Mouse (Mus musculus): ENCODE data around the gene Tas2r126. TPM values are rescaled to one million over a fixed set of nuclear protein-coding genes. Genes with fewer than 3 reads are reported as not detected.

The Tas2r126 gene
- polyA plus RNA-seq, 1 experiment: not detected

GRCm38 (mm10) chr6:42484633-42485032, 50.3 kb downstream of the Tas2r126 start:
- DNase-seq (ENCODE audit: extremely low spot score in 1 of 2, low spot score in 1 of 2): no peak

Other genes with a start within 250 kb of the Tas2r126 start
- not detected in 2 replicates for gene Tas2r144, start 219.2 kb upstream of the Tas2r126 start, polyA plus RNA-seq (2012; rRNA removed)
- 25.6 and 25.7 TPM in 2 replicates for gene Gstk1, start 188.6 kb upstream of the Tas2r126 start, polyA plus RNA-seq (2012; rRNA removed)
- gene Tmem139, start 172.6 kb upstream of the Tas2r126 start, polyA plus RNA-seq (2012; rRNA removed): not detected in 2 replicates
- 29.1 and 30.8 TPM in 2 replicates for gene Casp2, start 169.6 kb upstream of the Tas2r126 start, polyA plus RNA-seq (2012; rRNA removed)
- gene Clcn1, start 147.8 kb upstream of the Tas2r126 start, polyA plus RNA-seq (2012; rRNA removed): 9.0 and 9.1 TPM in 2 replicates
- gene Fam131b, start 109.9 kb upstream of the Tas2r126 start, polyA plus RNA-seq (2012; rRNA removed): 85.7 and 92.4 TPM in 2 replicates
- 59.7 and 69.8 TPM in 2 replicates for gene Zyx, start 84.9 kb upstream of the Tas2r126 start, polyA plus RNA-seq (2012; rRNA removed)
- gene Epha1, start 61.3 kb upstream of the Tas2r126 start, polyA plus RNA-seq (2012; rRNA removed): 0.23 and 0.52 TPM in 2 replicates
- 0.17 and 0.18 TPM in 2 replicates for gene Tas2r143, start 34.3 kb upstream of the Tas2r126 start, polyA plus RNA-seq (2012; rRNA removed)
- gene Tas2r135, start 29.1 kb upstream of the Tas2r126 start, polyA plus RNA-seq (2012; rRNA removed): 0.08 and 0.14 TPM in 2 replicates
- not detected in 2 replicates for gene Olfr458, start 30.7 kb downstream of the Tas2r126 start, polyA plus RNA-seq (2012; rRNA removed)
- not detected in 2 replicates for gene Olfr457, start 41.8 kb downstream of the Tas2r126 start, polyA plus RNA-seq (2012; rRNA removed)
- not detected in 2 replicates for gene Olfr456, start 52.7 kb downstream of the Tas2r126 start, polyA plus RNA-seq (2012; rRNA removed)
- gene Olfr455, start 113.1 kb downstream of the Tas2r126 start, polyA plus RNA-seq (2012; rRNA removed): not detected in 2 replicates
- not detected in 2 replicates for gene Tcaf3, start 163.2 kb downstream of the Tas2r126 start, polyA plus RNA-seq (2012; rRNA removed)
- gene Tcaf2, start 210.7 kb downstream of the Tas2r126 start, polyA plus RNA-seq (2012; rRNA removed): 0.62 and 0.63 TPM in 2 replicates